8 mouse cellular contexts compared by ENCODE assay signal in genomic region chr1:180330145-180330706, GRCm38 (mm10). TPM values are rescaled to one million over a fixed set of nuclear protein-coding genes. Genes with fewer than 3 reads are reported as not detected.
DNase-seq lines count a peak whose midpoint lies in the region; ATAC-seq lines count a peak whose summit lies in the region.

Itpkb (plus strand) TSS chr1:180330485.

- peak within 1 kb of the TSS; percentile 96 for H3K4me2 ChIP-seq in embryonic facial prominence, embryonic 15.5 days (replicated peaks)
- peak within 1 kb of the TSS; percentile 89 for H3K4me2 ChIP-seq in heart, embryonic 15.5 days
- H3K4me2 ChIP-seq in neural tube, embryonic 15.5 days = peak within 1 kb of the TSS; percentile 100

- peaks cover 53% of the 10 kb centered on the region for H3K4me1 ChIP-seq in embryonic facial prominence, embryonic 15.5 days
- peaks cover 47% of the 10 kb centered on the region for H3K4me1 ChIP-seq in heart, embryonic 15.5 days (replicated peaks)
- H3K4me1 ChIP-seq in neural tube, embryonic 15.5 days = peaks cover 52% of the 10 kb centered on the region

- peak; percentile 74 for ATAC-seq in embryonic facial prominence, embryonic 15.5 days (ENCODE audit: insufficient number of reproducible peaks, low FRiP score, low TSS enrichment, low read depth)
- peak; percentile 70 for ATAC-seq in heart, embryonic 15.5 days (replicated peaks; ENCODE audit: insufficient number of reproducible peaks, insufficient read depth, low FRiP score, low read depth)
- no peak for ATAC-seq in neural tube, embryonic 15.5 days (ENCODE audit: low FRiP score)

- H3K9me3 ChIP-seq in embryonic facial prominence, embryonic 15.5 days (replicated peaks) = no peaks in the 10 kb centered on the region
- no peaks in the 10 kb centered on the region for H3K9me3 ChIP-seq in heart, embryonic 15.5 days (replicated peaks)
- no peaks in the 10 kb centered on the region for H3K9me3 ChIP-seq in neural tube, embryonic 15.5 days (replicated peaks)

- no peaks in the 10 kb centered on the region for H3K36me3 ChIP-seq in embryonic facial prominence, embryonic 15.5 days
- H3K36me3 ChIP-seq in heart, embryonic 15.5 days = 0 out of 2 replicates have a peak, but pooled peaks cover 4% of the 10 kb centered on the region
- H3K36me3 ChIP-seq in neural tube, embryonic 15.5 days = no peaks in the 10 kb centered on the region

- no peaks in the 10 kb centered on the region for H3K27me3 ChIP-seq in embryonic facial prominence, embryonic 15.5 days
- peaks cover 13% of the 10 kb centered on the region for H3K27me3 ChIP-seq in heart, embryonic 15.5 days
- H3K27me3 ChIP-seq in neural tube, embryonic 15.5 days (replicated peaks) = peaks cover 30% of the 10 kb centered on the region

- peak within 1 kb of the TSS; percentile 96 for H3K27ac ChIP-seq in embryonic facial prominence, embryonic 15.5 days (replicated peaks)
- H3K27ac ChIP-seq in heart, embryonic 15.5 days = peak within 1 kb of the TSS; percentile 93
- peak within 1 kb of the TSS; percentile 73 for H3K27ac ChIP-seq in neural tube, embryonic 15.5 days (replicated peaks)

- H3K9ac ChIP-seq in embryonic facial prominence, embryonic 15.5 days = peak within 1 kb of the TSS; percentile 77
- H3K9ac ChIP-seq in heart, embryonic 15.5 days = peak within 1 kb of the TSS; percentile 85
- H3K9ac ChIP-seq in neural tube, embryonic 15.5 days (replicated peaks) = peak within 1 kb of the TSS; percentile 68

- H3K4me3 ChIP-seq in embryonic facial prominence, embryonic 15.5 days (replicated peaks) = peak within 1 kb of the TSS; percentile 78
- peak within 1 kb of the TSS; percentile 80 for H3K4me3 ChIP-seq in heart, embryonic 15.5 days
- peak within 1 kb of the TSS; percentile 56 for H3K4me3 ChIP-seq in neural tube, embryonic 15.5 days (replicated peaks)

- peak; percentile 91 for DNase-seq in A20 (ENCODE audit: low read depth, low spot score)
- DNase-seq in R1 (ENCODE audit: low read depth, low spot score) = peak; percentile 43
- DNase-seq in kidney, postnatal 25 days = peak; percentile 76 to 88
- peak; percentile 79 to 83 for DNase-seq in lung, adult 18-20 months
- peak; percentile 86 to 91 for DNase-seq in thymus, postnatal 36 days

- under 1% methylated on average over 19 of the region's 19 CpGs for WGBS in embryonic facial prominence, embryonic 15.5 days
- WGBS in heart, embryonic 15.5 days = 2% methylated on average over 19 of the region's 19 CpGs
- WGBS in neural tube, embryonic 15.5 days = 2% methylated on average over 19 of the region's 19 CpGs

RNA-seq across cellular contexts. Expression of gene Itpkb, which starts in this region (rescaled TPM):
- polyA plus RNA-seq in embryonic facial prominence, embryonic 15.5 days (2015; fragmentation: Nextera tagmentation; extraction: Ambion mirVana) = 12.3 and 13.5 TPM in 2 replicates
- polyA plus RNA-seq in heart, embryonic 15.5 days (2015; fragmentation: Nextera tagmentation; extraction: Ambion mirVana) = 6.1 and 7.5 TPM in 2 replicates
- 4.1 and 5.3 TPM in 2 replicates for polyA plus RNA-seq in neural tube, embryonic 15.5 days (2015; fragmentation: Nextera tagmentation; extraction: Ambion mirVana)
